ENCODE assay signal across 18 mouse cellular contexts in the genomic region with DNA sequence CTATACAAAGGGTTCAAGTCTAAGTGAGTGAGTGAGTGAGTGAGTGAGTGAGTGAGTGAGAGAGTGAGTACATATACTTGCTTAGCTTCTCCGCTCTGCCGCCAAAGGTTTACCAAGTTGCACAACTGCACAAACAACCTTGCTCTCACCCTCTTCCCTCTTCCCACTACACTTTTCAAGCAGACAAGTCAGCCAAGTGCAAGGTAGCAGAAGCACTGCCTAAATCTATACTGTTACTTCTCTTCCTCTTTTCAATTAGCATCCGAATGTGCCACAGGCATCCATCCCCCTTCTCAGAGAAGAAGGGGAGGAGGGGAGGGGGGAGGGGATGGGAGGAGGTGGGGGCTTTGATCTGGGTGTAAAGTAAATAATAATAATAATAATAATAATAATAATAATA.
"Had no signal": no experiment of that assay in that cellular context is flagged by ENCODE, and none has a peak within 500 bp of the region (broad histone marks: within the 10 kb centered on the region; RNA-seq: fewer than 3 reads in every experiment).

No protein-coding gene starts in this region.

- DNase-seq: liver, postnatal 0 days; lung, adult 2 months; lung, postnatal 14 days; lung, postnatal 36 days; right cerebral cortex, postnatal 14 days; thymus, adult 2 months; thymus, postnatal 25 days; thymus, postnatal 4 days had no signal

- H3K4me1 ChIP-seq: liver, embryonic 15.5 days; lung, embryonic 15.5 days; megakaryocyte, embryonic 14.5 days; midbrain, embryonic 12.5 days; midbrain, embryonic 15.5 days; stomach, embryonic 15.5 days had no signal

- H3K4me3 ChIP-seq: liver, embryonic 15.5 days; lung, embryonic 15.5 days; megakaryocyte, embryonic 14.5 days; midbrain, embryonic 12.5 days; midbrain, embryonic 15.5 days; neural tube, embryonic 12.5 days; stomach, embryonic 15.5 days had no signal

- H3K4me2 ChIP-seq: liver, embryonic 15.5 days; lung, embryonic 15.5 days; midbrain, embryonic 12.5 days; midbrain, embryonic 15.5 days; neural tube, embryonic 12.5 days; stomach, embryonic 15.5 days had no signal

- H3K9ac ChIP-seq: liver, embryonic 15.5 days; liver, postnatal 0 days; lung, embryonic 15.5 days; midbrain, embryonic 12.5 days; midbrain, embryonic 15.5 days; neural tube, embryonic 12.5 days; stomach, embryonic 15.5 days had no signal

- H3K9me3 ChIP-seq: liver, embryonic 15.5 days; lung, embryonic 15.5 days; megakaryocyte, embryonic 14.5 days; midbrain, embryonic 12.5 days; midbrain, embryonic 15.5 days; neural tube, embryonic 12.5 days; stomach, embryonic 15.5 days had no signal

- H3K27ac ChIP-seq: liver, embryonic 15.5 days; lung, embryonic 15.5 days; macrophage; midbrain, embryonic 12.5 days; midbrain, embryonic 15.5 days; neural tube, embryonic 12.5 days; stomach, embryonic 15.5 days; stomach, postnatal 0 days had no signal

- H3K27me3 ChIP-seq: liver, embryonic 15.5 days; lung, embryonic 15.5 days; megakaryocyte, embryonic 14.5 days; midbrain, embryonic 12.5 days; midbrain, embryonic 15.5 days; neural tube, embryonic 12.5 days; stomach, embryonic 15.5 days had no signal

- ATAC-seq: liver, postnatal 0 days; lung, postnatal 0 days; midbrain, embryonic 15.5 days had no signal
